Mouse (Mus musculus): Measurements from ENCODE around the gene Lmf1.

The Lmf1 gene

GRCm38 (mm10) chr17:25640956-25641355 is 62.1 kb downstream of the Lmf1 start:
- ChIA-PET POLR2A (interaction anchor here in 2 of 4 experiments (0.8 to 3.8 kb wide), 4 partner anchors 9 to 70 kb away, joined by 3 to 16 read pairs (median 4); partner anchors contain the start of gene Sox8 (in 1 of the 2)), CTCF (interaction anchor here in 1 of 4 experiments (1.2 to 1.7 kb wide), 2 partner anchors 10 to 73 kb away, joined by 3 to 5 read pairs; no protein-coding TSS in a partner anchor)

- ChIA-PET CTCF (interaction anchor here in 3 of 4 experiments (0.6 to 1.0 kb wide), 3 partner anchors 22 to 231 kb away, joined by 3 to 15 read pairs (median 3); no protein-coding TSS in a partner anchor), POLR2A (interaction anchor here in 1 of 4 experiments (0.5 to 3.8 kb wide), 4 partner anchors 10 to 255 kb away, joined by 4 to 16 read pairs (median 5); no protein-coding TSS in a partner anchor)
These were observed 63.1 kb downstream of the Lmf1 start for GRCm38 (mm10) chr17:25642032-25642431.

- CTCF ChIA-PET: interaction anchor here in 1 of 4 experiments (1.4 kb wide), 1 partner anchor 25 kb away, joined by 3 read pairs; no protein-coding TSS in a partner anchor
- POLR2A ChIA-PET: interaction anchor here in 2 of 4 experiments (0.7 to 3.8 kb wide), 3 partner anchors 11 to 66 kb away, joined by 3 to 16 read pairs (median 3); no protein-coding TSS in a partner anchor
These were observed 64.8 kb downstream of the Lmf1 start for GRCm38 (mm10) chr17:25643517-25644294.

- ChIA-PET POLR2A (interaction anchor here in 1 of 4 experiments (0.8 kb wide), 1 partner anchor 66 kb away, joined by 4 read pairs; the partner anchor contains the start of gene Lmf1), CTCF (no interaction called here)
These were observed 65.9 kb downstream of the Lmf1 start for GRCm38 (mm10) chr17:25644761-25645160.

GRCm38 (mm10) chr17:25645661-25646060 is 66.8 kb downstream of the Lmf1 start:
- CTCF ChIA-PET: interaction anchor here in 1 of 4 experiments (0.9 kb wide), 1 partner anchor 18 kb away, joined by 3 read pairs; no protein-coding TSS in a partner anchor
- POLR2A ChIA-PET: no interaction called here

GRCm38 (mm10) chr17:25647901-25648300 is 69.0 kb downstream of the Lmf1 start:
- ChIA-PET CTCF (no interaction called here), POLR2A (no interaction called here)

- CTCF ChIA-PET: no interaction called here
- POLR2A ChIA-PET: no interaction called here
These were observed 69.9 kb downstream of the Lmf1 start for GRCm38 (mm10) chr17:25648678-25649216.

GRCm38 (mm10) chr17:25650726-25651125 is 71.8 kb downstream of the Lmf1 start:
- POLR2A ChIA-PET: interaction anchor here in 3 of 4 experiments (0.6 to 1.5 kb wide), 9 partner anchors 13 to 623 kb away, joined by 3 to 11 read pairs (median 3); no protein-coding TSS in a partner anchor

GRCm38 (mm10) chr17:25652272-25652671 is 73.4 kb downstream of the Lmf1 start:
- ChIA-PET CTCF (interaction anchor here in 1 of 4 experiments (0.5 kb wide), 1 partner anchor 106 kb away, joined by 3 read pairs; no protein-coding TSS in a partner anchor), POLR2A (interaction anchor here in 1 of 4 experiments (0.6 to 1.6 kb wide), 2 partner anchors 9 to 84 kb away, joined by 3 to 4 read pairs; no protein-coding TSS in a partner anchor)

More at GRCm38 (mm10) chr17:25650726-25651125, 71.8 kb downstream of the Lmf1 start:
- CTCF ChIA-PET: interaction anchor here (0.6 to 2.0 kb wide), 21 partner anchors 10 to 374 kb away, joined by 3 to 10 read pairs (median 4); partner anchors contain the start of gene Sox8 (in 1 of the 4)

GRCm38 (mm10) chr17:25656142-25656825 is 77.4 kb downstream of the Lmf1 start:
- CTCF ChIA-PET: interaction anchor here in 2 of 4 experiments (0.9 to 1.9 kb wide), 3 partner anchors 88 to 157 kb away, joined by 3 to 7 read pairs (median 3); no protein-coding TSS in a partner anchor
- POLR2A ChIA-PET: interaction anchor here in 2 of 4 experiments (0.8 to 1.3 kb wide), 4 partner anchors 25 to 145 kb away, joined by 3 read pairs; partner anchors contain the start of gene Sox8 (in 1 of the 2)

- ChIA-PET POLR2A (interaction anchor here in 3 of 4 experiments (0.7 to 1.3 kb wide), 5 partner anchors 11 to 312 kb away, joined by 3 read pairs; partner anchors contain the start of genes Sox8 (in 1 of the 3) and Tpsab1 (in 1 of the 3)), CTCF (interaction anchor here in 1 of 4 experiments (0.5 kb wide), 1 partner anchor 138 kb away, joined by 3 read pairs; no protein-coding TSS in a partner anchor)
These were observed 77.9 kb downstream of the Lmf1 start for GRCm38 (mm10) chr17:25656826-25657189.

GRCm38 (mm10) chr17:25663213-25663835 is 84.4 kb downstream of the Lmf1 start:
- POLR2A ChIA-PET: interaction anchor here in 1 of 4 experiments (0.7 to 1.9 kb wide), 5 partner anchors 9 to 95 kb away, joined by 3 to 7 read pairs (median 5); no protein-coding TSS in a partner anchor
- CTCF ChIA-PET: interaction anchor here in 3 of 4 experiments (0.6 to 1.3 kb wide), 3 partner anchors 17 to 137 kb away, joined by 3 to 12 read pairs (median 3); no protein-coding TSS in a partner anchor

GRCm38 (mm10) chr17:25665485-25665884 is 86.6 kb downstream of the Lmf1 start:
- POLR2A ChIA-PET: interaction anchor here in 1 of 4 experiments (0.9 to 1.2 kb wide), 5 partner anchors 10 to 160 kb away, joined by 3 to 4 read pairs (median 3); no protein-coding TSS in a partner anchor
- CTCF ChIA-PET: interaction anchor here in 1 of 4 experiments (1.3 kb wide), 1 partner anchor 75 kb away, joined by 3 read pairs; no protein-coding TSS in a partner anchor

GRCm38 (mm10) chr17:25665891-25666290 is 87.0 kb downstream of the Lmf1 start:
- ChIA-PET POLR2A (interaction anchor here in 1 of 4 experiments (0.9 to 1.2 kb wide), 5 partner anchors 10 to 160 kb away, joined by 3 to 4 read pairs (median 3); no protein-coding TSS in a partner anchor), CTCF (interaction anchor here in 1 of 4 experiments (1.3 kb wide), 1 partner anchor 75 kb away, joined by 3 read pairs; no protein-coding TSS in a partner anchor)

GRCm38 (mm10) chr17:25668481-25669055 is 89.7 kb downstream of the Lmf1 start:
- POLR2A ChIA-PET: interaction anchor here in 3 of 4 experiments (0.5 to 1.2 kb wide), 6 partner anchors 9 to 854 kb away, joined by 3 to 4 read pairs (median 3); no protein-coding TSS in a partner anchor
- CTCF ChIA-PET: interaction anchor here in 3 of 4 experiments (0.6 to 1.2 kb wide), 6 partner anchors 25 to 161 kb away, joined by 3 to 7 read pairs (median 3); partner anchors contain the start of gene Rpusd1 (in 1 of the 3)

- POLR2A ChIA-PET: interaction anchor here in 1 of 4 experiments (1.3 kb wide), 1 partner anchor 10 kb away, joined by 7 read pairs; no protein-coding TSS in a partner anchor
- CTCF ChIA-PET: interaction anchor here in 1 of 4 experiments (1.2 kb wide), 1 partner anchor 105 kb away, joined by 3 read pairs; no protein-coding TSS in a partner anchor
These were observed 94.1 kb downstream of the Lmf1 start for GRCm38 (mm10) chr17:25672982-25673381.

- CTCF ChIA-PET: no interaction called here
- POLR2A ChIA-PET: no interaction called here
These were observed 99.1 kb downstream of the Lmf1 start for GRCm38 (mm10) chr17:25677969-25678368.
